Mouse (Mus musculus) MEL (cell line): Measurements from ENCODE around the gene U2af2. TPM values are rescaled to one million over a fixed set of nuclear protein-coding genes. Genes with fewer than 3 reads are reported as not detected.

ENCODE experiments used
- DNase-seq: peaks from one replicate; pipeline ENCODE4 v3.0.0; 2011; ENCODE audit warnings: low read depth, low spot score
- H3K27ac ChIP-seq: 2 replicates; pipeline ENCODE4 v1.5.1; 2012; ENCODE audit warnings: low read depth, mild to moderate bottlenecking, control low read depth, low read length, moderate library complexity; ENCODE audit not compliant: control insufficient read depth
- H3K27me3 ChIP-seq, 2 experiments: fragments of 150-350 bp in 1 of 2; sonication (generic) in 1 of 2; 2 replicates each; pipeline ENCODE4 v1.6.1; 2012; ENCODE audit warnings: low read length in 2 of 2, mild to moderate bottlenecking in 2 of 2, improper control_type of control experiment in 1 of 2, moderate library complexity in 1 of 2; ENCODE audit not compliant: insufficient read depth in 2 of 2, control insufficient read depth in 1 of 2
- H3K36me3 ChIP-seq, 2 experiments: 2 replicates each; pipeline ENCODE4 v1.6.1; 2012 to 2014; ENCODE audit warnings: low read length in 2 of 2, improper control_type of control experiment in 1 of 2, inconsistent platforms in 1 of 2, mild to moderate bottlenecking in 1 of 2; ENCODE audit not compliant: insufficient read depth in 2 of 2, control insufficient read depth in 1 of 2
- H3K4me1 ChIP-seq, 2 experiments: fragments of 150-350 bp in 1 of 2; sonication (generic) in 1 of 2; 2 replicates each; pipeline ENCODE4 v1.6.1; 2012; ENCODE audit warnings: low read length in 2 of 2, improper control_type of control experiment in 1 of 2, mild to moderate bottlenecking in 1 of 2; ENCODE audit not compliant: insufficient read depth in 2 of 2, control insufficient read depth in 1 of 2
- H3K4me3 ChIP-seq, 2 experiments: fragments of 150-350 bp in 1 of 2; sonication (generic) in 1 of 2; 2 replicates each; pipeline ENCODE4 v1.5.1; 2012; ENCODE audit warnings: low read depth in 2 of 2, low read length in 2 of 2, mild to moderate bottlenecking in 2 of 2, moderate library complexity in 2 of 2, control low read depth in 1 of 2, improper control_type of control experiment in 1 of 2; ENCODE audit not compliant: control insufficient read depth in 1 of 2, insufficient read depth in 1 of 2
- H3K79me2 ChIP-seq: 2 replicates; pipeline ENCODE4 v1.6.1; 2012; ENCODE audit warnings: mild to moderate bottlenecking, low read length, moderate library complexity; ENCODE audit not compliant: control insufficient read depth, poor library complexity, insufficient read depth
- H3K9ac ChIP-seq: 2 replicates; pipeline ENCODE4 v1.6.1; 2012; ENCODE audit warnings: low read depth, mild to moderate bottlenecking, control low read depth, low read length, moderate library complexity; ENCODE audit not compliant: control insufficient read depth, poor library complexity, severe bottlenecking
- H3K9me3 ChIP-seq: fragments of 150-350 bp; sonication (generic); replicated peaks from 2 replicates; pipeline ENCODE4 v1.6.1; 2012; ENCODE audit warnings: mild to moderate bottlenecking, low read length, improper control_type of control experiment, moderate library complexity; ENCODE audit not compliant: insufficient read depth
- BHLHE40 ChIP-seq: IDR thresholded peaks from 2 replicates; pipeline ENCODE4 v1.6.1; 2012; ENCODE audit warnings: low read depth, mild to moderate bottlenecking, inconsistent platforms, low read length, improper control_type of control experiment, borderline replicate concordance
- CHD1 ChIP-seq: IDR thresholded peaks from 2 replicates; pipeline ENCODE4 v1.6.1; 2012; ENCODE audit warnings: low read depth, mild to moderate bottlenecking, inconsistent platforms, low read length, improper control_type of control experiment
- CHD2 ChIP-seq: IDR thresholded peaks from 2 replicates; pipeline ENCODE4 v1.6.1; 2011; ENCODE audit warnings: low read length, improper control_type of control experiment
- ELF1 ChIP-seq: IDR thresholded peaks from 2 replicates; pipeline ENCODE4 v1.6.1; 2014; ENCODE audit warnings: low read depth, mild to moderate bottlenecking, inconsistent platforms, low read length, improper control_type of control experiment, moderate library complexity
- EP300 ChIP-seq, 2 experiments: IDR thresholded peaks; 2 replicates each; pipeline ENCODE4 v1.6.1; 2011; ENCODE audit warnings: improper control_type of control experiment in 2 of 2, low read length in 2 of 2, low read depth in 1 of 2, mild to moderate bottlenecking in 1 of 2
- ETS1 ChIP-seq: IDR thresholded peaks from 2 replicates; pipeline ENCODE4 v1.6.1; 2012; ENCODE audit warnings: low read depth, mild to moderate bottlenecking, inconsistent platforms, low read length, improper control_type of control experiment, moderate library complexity
- GATA1 ChIP-seq: IDR thresholded peaks from 2 replicates; pipeline ENCODE4 v1.6.1; 2011; ENCODE audit warnings: low read depth, low read length, improper control_type of control experiment
- HCFC1 ChIP-seq: IDR thresholded peaks from 2 replicates; pipeline ENCODE4 v1.6.1; 2012; ENCODE audit warnings: low read depth, mild to moderate bottlenecking, inconsistent platforms, low read length, improper control_type of control experiment, moderate library complexity
- JUND ChIP-seq: IDR thresholded peaks from 2 replicates; pipeline ENCODE4 v1.6.1; 2011; ENCODE audit warnings: low read depth, mild to moderate bottlenecking, improper control_type of control experiment, low read length
- KAT2A ChIP-seq: conservative IDR thresholded peaks from 2 replicates; pipeline ENCODE4 v1.6.1; 2012; ENCODE audit warnings: low read depth, low read length, improper control_type of control experiment, inconsistent platforms
- MAFK ChIP-seq: IDR thresholded peaks from 2 replicates; pipeline ENCODE4 v1.6.1; 2011; ENCODE audit warnings: low read depth, mild to moderate bottlenecking, low read length, improper control_type of control experiment, borderline replicate concordance
- MAX ChIP-seq: IDR thresholded peaks from 2 replicates; pipeline ENCODE4 v1.6.1; 2011; ENCODE audit warnings: low read length, improper control_type of control experiment
- MAZ ChIP-seq: IDR thresholded peaks from 2 replicates; pipeline ENCODE4 v1.6.1; 2012; ENCODE audit warnings: low read depth, mild to moderate bottlenecking, inconsistent platforms, low read length, improper control_type of control experiment
- MXI1 ChIP-seq: IDR thresholded peaks from 2 replicates; pipeline ENCODE4 v1.6.1; 2011; ENCODE audit warnings: mild to moderate bottlenecking, low read depth, low read length, improper control_type of control experiment
- MYB ChIP-seq: IDR thresholded peaks from 2 replicates; pipeline ENCODE4 v1.6.1; 2011; ENCODE audit warnings: mild to moderate bottlenecking, low read depth, low read length, improper control_type of control experiment
- MYC ChIP-seq: IDR thresholded peaks from 2 replicates; pipeline ENCODE4 v1.6.1; 2011; ENCODE audit warnings: low read depth, mild to moderate bottlenecking, low read length, improper control_type of control experiment, moderate library complexity
- NELFE ChIP-seq: IDR thresholded peaks from 2 replicates; pipeline ENCODE4 v1.6.1; 2011; ENCODE audit warnings: low read depth, low read length, improper control_type of control experiment
- NRF1 ChIP-seq: IDR thresholded peaks from 2 replicates; pipeline ENCODE4 v1.6.1; 2014; ENCODE audit warnings: low read depth, mild to moderate bottlenecking, inconsistent platforms, low read length, improper control_type of control experiment, moderate library complexity; ENCODE audit not compliant: poor library complexity, insufficient read depth, severe bottlenecking
- POLR2A ChIP-seq, 2 experiments: IDR thresholded peaks; 2 replicates each; pipeline ENCODE4 v1.6.1; 2011 to 2012; ENCODE audit warnings: low read length in 2 of 2, mild to moderate bottlenecking in 2 of 2, control low read depth in 1 of 2, improper control_type of control experiment in 1 of 2, low read depth in 1 of 2, moderate library complexity in 1 of 2; ENCODE audit not compliant: control insufficient read depth in 1 of 2, insufficient read depth in 1 of 2, poor library complexity in 1 of 2
- POLR2AphosphoS2 ChIP-seq: IDR thresholded peaks from 2 replicates; pipeline ENCODE4 v1.6.1; 2011; ENCODE audit warnings: low read length, improper control_type of control experiment
- POLR2AphosphoS5 ChIP-seq: IDR thresholded peaks from 2 replicates; pipeline ENCODE4 v1.6.1; 2012; ENCODE audit warnings: low read depth, borderline replicate concordance, mild to moderate bottlenecking, inconsistent platforms, low read length, moderate library complexity, mixed read lengths
- RAD21 ChIP-seq: IDR thresholded peaks from 2 replicates; pipeline ENCODE4 v1.6.1; 2011; ENCODE audit warnings: mild to moderate bottlenecking, low read depth, low read length, improper control_type of control experiment
- RCOR1 ChIP-seq: IDR thresholded peaks from 2 replicates; pipeline ENCODE4 v1.6.1; 2012; ENCODE audit warnings: low read depth, mild to moderate bottlenecking, inconsistent platforms, low read length, improper control_type of control experiment
- SIN3A ChIP-seq: IDR thresholded peaks from 2 replicates; pipeline ENCODE4 v1.6.1; 2012; ENCODE audit warnings: low read length, improper control_type of control experiment, inconsistent platforms
- SMC3 ChIP-seq: IDR thresholded peaks from 2 replicates; pipeline ENCODE4 v1.6.1; 2011; ENCODE audit warnings: low read depth, low read length, improper control_type of control experiment
- TAL1 ChIP-seq: IDR thresholded peaks from 2 replicates; pipeline ENCODE4 v1.6.1; 2012; ENCODE audit warnings: mild to moderate bottlenecking, inconsistent platforms, low read length, moderate library complexity, mixed read lengths
- TBP ChIP-seq: IDR thresholded peaks from 2 replicates; pipeline ENCODE4 v1.8.0; 2011; ENCODE audit warnings: low read depth, low read length, improper control_type of control experiment
- UBTF ChIP-seq: IDR thresholded peaks from 2 replicates; pipeline ENCODE4 v1.6.1; 2012; ENCODE audit warnings: low read depth, mild to moderate bottlenecking, inconsistent platforms, low read length, improper control_type of control experiment, moderate library complexity, borderline replicate concordance; ENCODE audit not compliant: insufficient read depth
- USF2 ChIP-seq, 2 experiments: IDR thresholded peaks; 2 replicates each; pipeline ENCODE4 v1.6.1; 2011 to 2012; ENCODE audit warnings: improper control_type of control experiment in 2 of 2, low read length in 2 of 2, borderline replicate concordance in 1 of 2, inconsistent platforms in 1 of 2, low read depth in 1 of 2, mild to moderate bottlenecking in 1 of 2; ENCODE audit not compliant: insufficient read depth in 1 of 2
- ZC3H11A ChIP-seq: IDR thresholded peaks from 2 replicates; pipeline ENCODE4 v1.6.1; 2012; ENCODE audit warnings: low read depth, mild to moderate bottlenecking, inconsistent platforms, low read length, improper control_type of control experiment
- ZKSCAN1 ChIP-seq: IDR thresholded peaks from 2 replicates; pipeline ENCODE4 v1.6.1; 2012; ENCODE audit warnings: low read depth, mild to moderate bottlenecking, inconsistent platforms, low read length, improper control_type of control experiment, moderate library complexity
- ZNF384 ChIP-seq: IDR thresholded peaks from 2 replicates; pipeline ENCODE4 v1.6.1; 2012; ENCODE audit warnings: low read depth, mild to moderate bottlenecking, inconsistent platforms, low read length, improper control_type of control experiment
- polyA plus RNA-seq, 2 experiments: library from polyadenylated mRNA; stranded (reverse) in 1 of 2; unstranded in 1 of 2; fragments of >175 nt in 1 of 2; fragments of >200 nt in 1 of 2; gene quantifications; 2 replicates each; pipeline versions ENCODE4 v1.2.1 to v1.2.4; 2012; ENCODE audit warnings: low replicate concordance in 2 of 2, low read depth in 1 of 2; ENCODE audit not compliant: insufficient read length in 2 of 2, insufficient read depth in 1 of 2, missing spikeins in 1 of 2
- total RNA-seq: library from RNA; depleted of rRNA; stranded (reverse); fragments of 300-350 nt; gene quantifications from 2 replicates; pipeline ENCODE4 v1.2.3, GENCODE M21; 2012

The U2af2 gene
- total and polyA plus RNA-seq, 3 experiments, result 311 to 491 (median 477) TPM

- TF ChIP-seq ZKSCAN1, result no peak
- peak; percentile 14; the same call in 1 of the 2 replicates for TF ChIP-seq SIN3A
- TF ChIP-seq NRF1, result peak; percentile 92
- TF ChIP-seq MAFK, result no peak
Measured at GRCm38 (mm10) chr7:5060944-5061773, 784 bp upstream of the U2af2 start (continued).

GRCm38 (mm10) chr7:5062360-5063001, 538 bp downstream of the U2af2 start:
- Histone ChIP-seq H3K4me1 (peaks cover 2 to 22% of the 10 kb centered on the region in 2 experiments), H3K27ac (peak overlapping the region; percentile 94), H3K9ac (peak overlapping the region; percentile 95), H3K9me3 (no peaks in the 10 kb centered on the region), H3K27me3 (no peaks in the 10 kb centered on the region), H3K4me3 (peak overlapping the region; percentile 89 to 93), H3K79me2 (peaks cover 55% of the 10 kb centered on the region), H3K36me3 (peaks cover 10 to 30% of the 10 kb centered on the region in 2 experiments)
- DNase-seq, result peak; percentile 91
- TF ChIP-seq MYC (peak; percentile 99), MAZ (peak; percentile 89), CHD1 (no peak), ZNF384 (no peak), RCOR1 (no peak), EP300 (IDR thresholded peaks at IDR 0.05; ENCODE audit: low read depth in 1 of 2, low read length in 2 of 2) (peak in 1 of 2 experiments; percentile 20; a peak in 1 of 4 replicates), POLR2A (IDR thresholded peaks at IDR 0.05; ENCODE audit: control insufficient read depth in 1 of 2, insufficient read depth in 1 of 2, low read depth in 1 of 2, low read length in 2 of 2, poor library complexity in 1 of 2) (peak in 1 of 2 experiments; percentile 50; a peak in 1 of 4 replicates), KAT2A (peak; percentile 42; the same call in 1 of the 2 replicates), NRF1 (peak; percentile 78), MYB (no peak), ZKSCAN1 (no peak), ELF1 (peak; percentile 94), HCFC1 (peak; percentile 80), SIN3A (peak; percentile 84), GATA1 (no peak), MAX (peak; percentile 95), USF2 (IDR thresholded peaks at IDR 0.05; ENCODE audit: borderline replicate concordance in 1 of 2, insufficient read depth in 1 of 2, low read depth in 1 of 2, low read length in 2 of 2) (peak in 1 of 2 experiments; percentile 68; a peak in 1 of 4 replicates), RAD21 (no peak), ZC3H11A (no peak), TBP (peak; percentile 75), MXI1 (peak; percentile 96), MAFK (no peak), SMC3 (no peak), JUND (no peak), ETS1 (peak; percentile 45), POLR2AphosphoS2 (no peak; the same call in 1 of the 2 replicates), POLR2AphosphoS5 (no peak), CHD2 (no peak), NELFE (peak; percentile 28), UBTF (no peak), BHLHE40 (peak; percentile 53; the same call in 1 of the 2 replicates), TAL1 (no peak)
